Mouse (Mus musculus) thymus, postnatal 10 days (tissue): ENCODE data around the gene Pbx1.

Experiments
- DNase-seq, 2 experiments: peaks; one replicate each; pipeline ENCODE4 v3.0.0; 2021; ENCODE audit warnings: low spot score in 2 of 2

Gene Pbx1

DNA sequence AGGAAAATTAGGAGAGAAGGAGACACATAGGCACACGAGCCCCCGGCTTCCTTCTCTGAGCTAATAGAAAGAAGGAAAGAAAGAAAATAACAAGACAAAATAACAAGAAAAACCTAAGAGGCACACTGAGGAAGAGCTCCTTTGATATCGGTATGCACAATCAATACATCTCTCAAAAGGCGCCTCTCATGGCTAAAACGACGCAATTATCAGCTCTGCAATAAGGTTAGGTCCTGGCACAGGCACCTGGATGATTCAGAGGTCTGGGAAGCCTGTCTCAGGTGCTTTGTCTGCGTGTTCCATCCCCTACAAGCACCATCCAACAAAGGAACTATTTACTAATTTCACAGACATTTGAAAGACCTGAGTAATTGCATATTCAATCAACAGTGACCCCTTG lies 5.8 kb downstream of the Pbx1 start:
- no peak for DNase-seq

- no peak for DNase-seq
Observed at GRCm38 (mm10) chr1:168425017-168425705, 6.9 kb downstream of the Pbx1 start.

- DNase-seq: no peak
Observed at GRCm38 (mm10) chr1:168423389-168423930, 8.6 kb downstream of the Pbx1 start.

GRCm38 (mm10) chr1:168418903-168419302 lies 13.2 kb downstream of the Pbx1 start:
- no peak for DNase-seq

- no peak for DNase-seq
Observed at GRCm38 (mm10) chr1:168417626-168418025, 14.4 kb downstream of the Pbx1 start.

DNA sequence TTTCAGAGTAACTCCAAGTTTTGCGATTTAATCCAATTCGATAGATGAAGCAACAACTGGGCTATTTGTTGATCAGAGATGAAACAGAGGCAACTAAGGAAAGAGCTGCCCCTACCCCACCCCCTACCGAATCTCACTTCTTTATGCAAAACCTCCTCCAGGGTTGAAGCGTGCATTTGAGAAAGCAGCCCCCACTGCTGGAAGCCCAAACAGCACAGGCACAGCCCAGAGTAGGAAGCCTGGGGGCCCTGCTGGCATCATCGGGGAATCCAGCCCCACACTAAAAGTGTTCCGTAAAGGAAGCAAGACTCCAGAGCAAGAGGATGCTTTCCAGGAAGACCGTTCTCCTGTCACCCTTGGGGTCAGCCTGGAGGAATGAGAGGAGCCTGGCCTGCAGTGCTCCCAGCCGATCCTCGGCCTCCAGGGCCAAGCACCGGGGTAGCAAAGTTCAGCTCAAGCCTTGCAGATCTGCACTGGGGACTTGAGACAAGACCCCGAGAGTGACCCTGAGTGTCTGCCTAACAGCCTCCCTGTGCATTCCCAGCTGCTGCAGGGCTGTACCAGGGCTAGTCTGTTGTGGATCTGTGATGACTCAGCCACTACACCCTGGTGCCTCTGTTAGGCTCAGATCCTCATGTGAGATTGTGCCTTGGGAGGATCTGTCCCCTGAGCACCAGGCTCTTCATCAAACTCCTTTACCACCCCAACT lies 15.2 kb downstream of the Pbx1 start:
- no peak for DNase-seq

DNA sequence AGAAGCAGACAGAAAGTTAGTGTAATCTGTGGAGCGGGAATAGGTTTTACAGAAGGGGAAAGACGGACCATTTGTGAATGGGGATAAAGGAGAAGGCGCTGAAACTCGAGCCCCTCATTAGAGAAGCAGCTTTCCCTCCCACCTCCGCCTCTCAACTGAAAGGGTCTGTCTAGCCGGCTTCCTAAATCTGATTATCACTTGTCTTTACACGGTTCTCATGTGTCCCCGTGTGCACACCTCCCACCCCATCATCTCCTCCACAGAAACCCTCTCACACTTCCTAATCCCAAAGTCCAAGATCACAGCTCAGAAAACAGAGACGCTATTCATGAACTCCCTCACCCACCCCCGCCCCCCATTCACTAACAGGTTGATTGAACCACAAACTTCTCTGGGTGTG lies 21.5 kb downstream of the Pbx1 start:
- DNase-seq: no peak

DNA sequence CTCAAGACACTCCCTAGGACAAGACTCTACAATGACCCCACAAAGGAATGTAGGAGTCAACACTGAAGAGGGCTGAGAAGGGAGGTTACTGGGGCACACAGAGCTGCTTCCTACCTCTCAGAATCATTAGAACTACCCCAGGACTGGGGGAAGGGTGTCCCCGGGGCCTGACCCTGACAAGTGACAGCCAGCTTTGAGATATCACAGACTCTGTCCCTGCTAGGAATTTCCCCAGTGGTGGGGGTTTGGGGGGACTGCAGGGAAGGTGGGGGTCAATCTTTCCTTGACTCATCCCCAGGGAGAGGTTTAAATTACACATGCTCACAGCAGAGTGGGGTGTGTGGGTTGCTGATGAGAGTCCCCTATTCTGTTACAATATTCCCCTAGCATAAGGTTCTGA lies 22.0 kb downstream of the Pbx1 start:
- no peak for DNase-seq

- DNase-seq: no peak
Observed at GRCm38 (mm10) chr1:168408757-168409156, 23.3 kb downstream of the Pbx1 start.

DNA sequence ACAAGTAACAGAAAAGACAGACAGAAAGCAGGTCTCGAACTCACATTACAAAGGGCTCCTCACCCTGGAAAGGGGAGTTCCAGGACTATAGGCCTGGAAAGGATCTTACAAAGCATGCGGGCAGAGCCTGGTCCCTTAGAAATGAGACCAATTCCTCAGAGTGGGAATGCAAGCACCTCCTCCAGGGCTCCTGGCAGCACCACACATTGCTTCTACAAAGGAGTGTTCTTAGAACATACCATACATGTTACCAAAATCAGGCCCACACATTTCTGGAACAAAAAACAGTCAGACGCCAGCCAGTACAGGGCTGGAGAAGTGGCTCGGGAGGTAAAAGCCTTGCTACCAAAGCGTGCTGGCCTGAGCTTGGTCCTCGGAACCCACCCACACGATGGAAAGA lies 24.1 kb downstream of the Pbx1 start:
- no peak for DNase-seq

- no peak for DNase-seq
Observed at GRCm38 (mm10) chr1:168406291-168406675, 25.8 kb downstream of the Pbx1 start.

GRCm38 (mm10) chr1:168405645-168406290 lies 26.3 kb downstream of the Pbx1 start:
- no peak for DNase-seq

DNA sequence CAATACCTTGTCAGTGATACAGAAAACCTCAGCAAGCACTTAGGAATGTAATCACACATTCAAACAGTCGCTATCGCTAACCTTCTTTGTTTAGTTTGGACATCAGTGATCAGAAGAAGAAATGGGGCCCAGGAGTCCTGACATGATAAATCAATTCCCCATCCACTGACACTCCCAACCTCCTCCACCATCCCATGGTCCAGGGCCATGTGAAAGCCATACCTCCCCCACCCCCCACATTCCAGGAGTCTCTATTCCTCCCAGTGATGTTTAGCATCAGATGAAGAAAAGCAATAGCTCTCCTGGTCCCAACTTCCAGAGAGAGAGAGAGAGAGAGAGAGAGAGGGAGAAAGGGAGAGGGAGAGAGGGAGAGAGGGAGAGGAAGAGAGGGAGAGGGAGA lies 28.5 kb downstream of the Pbx1 start:
- DNase-seq: no peak

GRCm38 (mm10) chr1:168402683-168403082 lies 29.4 kb downstream of the Pbx1 start:
- no peak for DNase-seq

GRCm38 (mm10) chr1:168395523-168396159 lies 36.4 kb downstream of the Pbx1 start:
- DNase-seq: no peak

GRCm38 (mm10) chr1:168394535-168394934 lies 37.5 kb downstream of the Pbx1 start:
- DNase-seq: no peak

DNA sequence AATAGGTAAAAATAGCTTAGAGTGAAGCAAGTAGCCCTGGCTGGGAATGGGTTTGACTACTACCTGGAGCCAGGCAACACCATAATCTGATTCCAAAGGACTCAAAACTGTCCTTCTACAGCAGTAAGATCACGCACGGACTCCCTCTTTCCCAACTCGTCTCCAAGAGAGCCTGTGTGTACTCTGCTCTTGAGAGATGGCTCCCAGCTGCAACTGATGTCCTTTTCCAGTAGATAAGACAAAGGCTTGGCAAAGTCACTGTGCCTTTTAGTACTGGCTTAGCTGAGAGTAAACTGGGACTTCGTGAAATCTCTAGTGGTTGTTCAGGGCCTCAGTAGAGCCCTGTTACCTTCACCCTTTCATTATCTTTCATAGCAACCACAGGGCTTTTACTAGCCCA lies 38.6 kb downstream of the Pbx1 start:
- no peak for DNase-seq

DNA sequence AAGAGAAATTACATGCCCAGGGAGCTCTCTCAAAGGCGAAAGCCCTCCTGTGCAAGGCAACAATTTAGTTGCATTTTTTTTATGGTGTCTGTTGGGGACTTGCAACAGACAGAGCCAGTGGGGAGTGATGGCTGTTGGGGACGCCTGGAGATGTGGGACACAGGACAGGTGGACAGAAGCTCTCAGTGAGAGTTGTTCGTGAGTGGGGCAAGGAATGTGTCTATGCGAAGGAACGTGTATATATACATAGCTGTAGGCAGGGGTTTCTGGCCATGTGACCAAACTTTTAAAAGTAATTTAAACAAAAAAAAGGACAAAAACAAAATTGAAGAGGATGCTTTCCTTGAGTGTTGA lies 39.6 kb downstream of the Pbx1 start:
- DNase-seq: no peak

GRCm38 (mm10) chr1:168391617-168392499 lies 40.2 kb downstream of the Pbx1 start:
- no peak for DNase-seq

GRCm38 (mm10) chr1:168390748-168391147 lies 41.3 kb downstream of the Pbx1 start:
- DNase-seq: no peak

- no peak for DNase-seq
Observed at GRCm38 (mm10) chr1:168386159-168386558, 45.9 kb downstream of the Pbx1 start.
